Mouse (Mus musculus): ENCODE data around the gene Slc5a5.
A peak's percentile ranks its signal among the peaks of the same experiment; 100 is the strongest.

Gene Slc5a5

DNA sequence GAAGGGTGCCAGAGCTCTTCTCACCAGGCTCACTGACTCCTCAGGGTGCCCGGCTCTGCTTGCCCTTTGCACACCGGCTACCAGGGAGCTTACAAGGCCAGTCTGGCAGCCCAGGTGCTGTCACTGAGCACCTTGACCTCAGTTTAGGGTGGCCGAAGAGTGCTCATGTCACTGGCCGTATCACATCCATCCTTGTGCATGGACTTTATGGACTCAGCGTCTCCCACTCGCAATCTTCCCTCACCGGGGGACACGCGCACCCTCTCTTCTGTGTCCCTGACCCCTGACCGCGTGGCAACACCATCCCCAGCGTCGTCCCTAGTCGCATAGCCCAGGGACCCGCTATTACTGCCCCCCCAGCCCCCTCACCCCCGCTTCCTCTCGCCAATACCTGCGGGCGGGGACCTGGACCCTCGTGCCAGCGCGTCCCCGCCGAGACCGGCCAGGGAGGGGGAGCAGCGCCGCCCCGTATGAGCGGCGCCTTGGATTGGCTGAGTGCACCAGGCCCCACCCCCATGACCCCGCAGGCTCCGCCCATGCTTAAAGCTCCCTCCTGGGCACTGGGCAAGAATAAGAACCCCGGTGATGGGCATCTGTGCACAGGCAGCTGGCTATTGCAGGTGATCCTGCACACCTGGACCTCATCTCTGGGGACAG is 35.9 kb downstream of the Slc5a5 start:
- DNase-seq (ENCODE audit: low read depth, low spot score), result peak; percentile 66

GRCm38 (mm10) chr8:70856028-70856427 is 36.5 kb downstream of the Slc5a5 start:
- DNase-seq (ENCODE audit: low read depth, low spot score), result no peak

GRCm38 (mm10) chr8:70853863-70854262 is 38.7 kb downstream of the Slc5a5 start:
- DNase-seq (ENCODE audit: low read depth, low spot score), result no peak

DNA sequence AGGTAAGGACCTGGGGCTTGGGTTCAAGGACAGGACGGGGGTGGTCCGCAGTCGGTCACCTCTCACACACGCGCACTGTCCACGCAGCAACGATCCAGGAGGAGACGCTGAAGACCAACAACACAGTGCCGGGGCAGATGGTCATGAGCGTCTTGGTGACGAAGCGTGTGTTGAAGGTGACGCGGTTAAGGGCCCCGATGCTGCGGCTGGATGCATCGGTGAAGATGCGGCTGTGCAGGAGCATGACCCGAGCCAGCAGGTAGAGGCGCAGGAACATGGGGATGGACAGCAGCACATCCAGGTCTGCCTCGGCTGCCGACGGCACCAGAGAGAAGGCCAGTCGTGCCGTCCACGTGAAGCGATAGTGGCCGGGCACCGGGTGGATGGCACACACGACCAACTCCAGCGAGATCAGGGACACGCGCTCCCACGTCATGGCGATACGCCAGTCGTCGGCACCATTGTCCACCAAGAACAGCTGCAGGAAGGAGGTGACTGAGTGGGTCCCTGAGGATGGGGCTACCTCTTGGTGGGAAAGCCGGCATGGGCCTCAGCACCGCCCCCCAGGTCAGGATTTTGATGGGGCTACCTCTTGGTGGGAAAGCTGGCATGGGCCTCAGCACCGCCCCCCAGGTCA is 39.8 kb downstream of the Slc5a5 start:
- DNase-seq (ENCODE audit: low read depth, low spot score), result no peak

- no peak for DNase-seq (ENCODE audit: low read depth, low spot score)
Observed at GRCm38 (mm10) chr8:70851837-70852236, 40.7 kb downstream of the Slc5a5 start.

DNA sequence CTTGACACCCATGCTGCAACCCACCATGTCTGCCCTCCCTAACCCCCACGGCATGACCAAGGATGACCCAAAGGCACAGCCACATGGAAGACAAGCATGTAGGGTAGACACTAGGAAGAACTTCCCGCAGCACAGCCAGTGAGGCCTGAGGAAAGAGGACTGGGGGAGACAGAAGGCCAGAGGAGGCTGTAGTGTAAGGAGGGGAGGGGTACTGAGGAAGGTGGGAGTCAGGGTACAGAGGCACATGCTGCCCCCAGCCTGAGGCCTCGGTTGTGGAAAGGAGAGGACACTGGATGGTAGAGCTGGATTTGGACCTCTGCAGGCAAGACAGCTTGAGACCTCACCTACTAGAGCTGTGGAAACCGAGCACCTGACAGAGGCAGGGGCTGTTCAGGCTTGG is 41.6 kb downstream of the Slc5a5 start:
- DNase-seq (ENCODE audit: low read depth, low spot score), result no peak

GRCm38 (mm10) chr8:70850132-70850845 is 42.3 kb downstream of the Slc5a5 start:
- no peak for DNase-seq (ENCODE audit: low read depth, low spot score)

- no peak for DNase-seq (ENCODE audit: low read depth, low spot score)
Observed at GRCm38 (mm10) chr8:70849333-70849990, 43.1 kb downstream of the Slc5a5 start.

DNA sequence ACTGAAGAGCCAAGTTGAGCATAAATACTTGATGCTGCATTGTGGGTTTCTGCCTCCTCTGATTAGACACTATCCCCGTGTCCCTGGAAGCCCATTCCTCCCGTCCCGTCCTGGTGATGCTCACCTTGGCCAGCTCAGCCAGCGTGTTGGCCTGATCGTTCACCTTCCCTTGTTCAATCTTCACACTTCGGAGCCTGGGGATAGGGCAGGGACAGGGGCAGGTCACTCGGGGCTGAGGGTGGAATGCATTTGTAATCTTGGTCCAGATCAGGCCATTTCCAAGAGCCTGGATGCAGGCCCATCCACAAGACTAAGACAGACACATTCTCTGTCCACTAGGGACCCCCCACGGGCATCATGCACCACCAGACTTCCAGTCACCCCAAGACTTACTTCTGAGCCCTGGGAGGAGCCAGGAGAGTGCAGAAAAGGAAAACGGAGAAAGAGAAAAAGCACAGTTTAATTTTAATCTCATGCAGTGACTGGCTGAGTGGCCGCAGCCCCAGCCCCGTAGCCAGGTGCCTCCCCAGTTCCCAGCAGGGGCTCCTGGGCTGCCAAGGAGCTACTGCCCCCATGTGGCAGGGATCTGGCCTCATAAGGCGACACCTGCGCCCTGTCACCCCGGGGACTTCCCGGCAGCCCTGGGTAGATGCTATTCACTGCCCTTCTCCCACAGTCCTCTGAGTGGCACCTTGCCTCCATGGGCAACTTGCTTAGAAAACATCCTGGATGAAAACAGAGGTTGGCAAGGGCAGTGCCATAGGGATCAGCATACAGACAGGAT is 46.0 kb downstream of the Slc5a5 start:
- no peak for DNase-seq (ENCODE audit: low read depth, low spot score)

DNA sequence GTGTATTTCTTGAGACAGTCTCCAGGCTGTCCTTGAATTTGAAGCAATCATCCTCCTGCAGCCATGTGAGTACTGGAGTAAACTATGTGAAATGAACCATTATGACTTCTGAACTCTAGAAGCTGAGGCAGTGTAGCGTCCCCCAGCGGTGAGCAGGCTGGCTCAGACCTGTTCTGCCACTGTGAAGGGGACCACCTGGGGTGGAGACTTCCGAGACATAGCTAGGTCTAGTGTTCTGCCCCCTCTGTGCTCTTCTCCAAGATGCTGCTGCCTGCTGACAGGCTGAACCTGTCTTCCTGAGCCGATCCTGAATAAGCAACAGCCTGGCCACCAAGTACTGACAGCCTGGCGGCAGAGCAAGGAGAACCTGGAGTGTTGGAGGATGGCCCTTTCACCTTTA is 47.4 kb downstream of the Slc5a5 start:
- DNase-seq (ENCODE audit: low read depth, low spot score), result peak; percentile 83

- DNase-seq (ENCODE audit: low read depth, low spot score), result peak; percentile 86
Observed at GRCm38 (mm10) chr8:70844523-70844922, 48.0 kb downstream of the Slc5a5 start.

- DNase-seq (ENCODE audit: low read depth, low spot score), result no peak
Observed at GRCm38 (mm10) chr8:70843941-70844340, 48.6 kb downstream of the Slc5a5 start.

GRCm38 (mm10) chr8:70843214-70843773 is 49.3 kb downstream of the Slc5a5 start:
- no peak for DNase-seq (ENCODE audit: low read depth, low spot score)

DNA sequence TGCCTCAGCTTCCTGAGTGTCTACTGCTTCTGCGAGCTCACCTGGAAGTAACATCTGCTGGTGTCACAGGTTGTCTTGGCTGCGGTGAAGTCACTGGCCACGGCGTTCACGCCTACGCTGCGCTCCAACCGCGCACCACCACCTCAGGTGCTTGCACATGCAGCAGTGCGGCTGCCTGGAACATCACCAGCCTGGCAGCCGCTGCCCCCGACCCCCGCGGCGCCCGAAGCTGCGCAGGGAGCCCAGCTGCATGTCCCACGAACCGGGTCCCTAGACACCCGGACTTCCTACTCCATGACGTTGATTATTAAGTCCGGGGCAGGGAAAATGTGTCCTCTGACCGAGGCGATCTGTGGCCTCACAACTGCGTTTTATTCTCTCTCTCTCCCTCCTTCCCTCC is 50.1 kb downstream of the Slc5a5 start:
- no peak for DNase-seq (ENCODE audit: low read depth, low spot score)

- DNase-seq (ENCODE audit: low read depth, low spot score), result peak; percentile 93
Observed at GRCm38 (mm10) chr8:70841147-70842072, 51.1 kb downstream of the Slc5a5 start.

DNA sequence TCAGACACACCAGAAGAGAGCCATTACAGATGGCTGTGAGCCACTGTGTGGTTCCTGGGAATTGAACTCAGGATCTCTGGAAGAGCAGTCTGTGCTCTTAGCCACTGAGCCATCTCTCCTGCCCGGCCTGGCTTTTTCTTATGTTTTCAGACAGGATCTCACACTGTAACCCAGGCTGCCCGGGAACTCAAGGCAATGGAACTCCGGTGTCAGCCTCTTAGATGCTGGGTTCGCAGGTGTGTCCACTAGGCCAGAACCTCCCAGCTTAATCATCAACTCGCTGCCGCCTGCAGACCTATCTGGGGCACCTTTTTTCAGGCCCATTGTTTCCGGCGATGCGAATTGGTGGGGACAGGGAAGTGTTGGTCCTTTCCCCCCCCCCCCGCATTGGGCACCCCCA is 52.0 kb downstream of the Slc5a5 start:
- DNase-seq (ENCODE audit: low read depth, low spot score), result no peak

GRCm38 (mm10) chr8:70839408-70840351 is 52.9 kb downstream of the Slc5a5 start, which contains the start of gene Arrdc2:
Gene Arrdc2, minus strand, starts transcription at chr8:70839720.
- DNase-seq (ENCODE audit: low read depth, low spot score), result peak; percentile 100

GRCm38 (mm10) chr8:70838654-70839407 is 53.7 kb downstream of the Slc5a5 start:
- DNase-seq (ENCODE audit: low read depth, low spot score), result no peak

Measured in R1 (cell line).